In the genomic region with DNA sequence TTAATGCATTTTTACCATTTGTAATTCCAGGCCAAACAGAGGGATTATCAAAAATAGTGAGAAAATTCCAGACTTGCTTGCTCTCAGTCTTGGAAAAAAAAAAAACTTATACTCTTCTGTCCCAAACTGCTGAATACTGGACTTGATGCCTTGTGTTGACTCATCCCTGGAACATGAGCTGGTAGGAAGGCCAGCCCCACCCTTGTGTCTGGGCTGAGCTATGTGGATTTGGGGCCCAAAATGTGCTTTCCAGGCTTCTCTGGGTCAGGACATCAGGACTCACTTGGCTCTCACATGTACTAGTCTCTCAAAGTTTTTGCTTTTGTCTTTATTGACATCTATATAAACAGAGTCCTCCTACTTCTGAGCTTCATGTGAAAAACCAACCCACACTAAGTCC, we compare ENCODE assay signal across 10 mouse cellular contexts.
"Had no signal": no experiment of that assay in that cellular context is flagged by ENCODE, and none has a peak within 500 bp of the region (broad histone marks: within the 10 kb centered on the region; RNA-seq: fewer than 3 reads in every experiment).

No protein-coding gene starts in this region.

- H3K9me3 ChIP-seq: limb, embryonic 10.5 days; liver, embryonic 15.5 days; midbrain, embryonic 13.5 days; neural tube, embryonic 15.5 days had no signal

- H3K27ac ChIP-seq: limb, embryonic 10.5 days; liver, embryonic 15.5 days; midbrain, embryonic 13.5 days; neural tube, embryonic 15.5 days had no signal

- H3K27me3 ChIP-seq: liver, embryonic 15.5 days; midbrain, embryonic 13.5 days; neural tube, embryonic 15.5 days had no signal

- H3K4me1 ChIP-seq: limb, embryonic 10.5 days; liver, embryonic 15.5 days; midbrain, embryonic 13.5 days; neural tube, embryonic 15.5 days had no signal

- DNase-seq: kidney, postnatal 10 days; lung, adult 2 months; lung, postnatal 36 days; spleen, adult 18-20 months; thymus, adult 18-20 months; thymus, postnatal 14 days had no signal

- H3K4me3 ChIP-seq: limb, embryonic 10.5 days; liver, embryonic 15.5 days; midbrain, embryonic 13.5 days; neural tube, embryonic 15.5 days had no signal

- H3K36me3 ChIP-seq: limb, embryonic 10.5 days; liver, embryonic 15.5 days; midbrain, embryonic 13.5 days; neural tube, embryonic 15.5 days had no signal
